Mouse (Mus musculus): ENCODE results near the gene Esrp2. TPM values are rescaled to one million over a fixed set of nuclear protein-coding genes. Genes with fewer than 3 reads are reported as not detected.

The Esrp2 gene
- total RNA-seq (2021) = 1 to 10 TPM; 7.2 to 8.8 TPM
- long read RNA-seq, experiment 1, partial matches to known transcripts = 1 of 4 reads
- long read RNA-seq, experiment 1, other reads (novel, unspliced or antisense) = 1 of 4 reads
- long read RNA-seq, experiment 2, partial matches to known transcripts = 4 of 8 reads
- long read RNA-seq, experiment 2, other reads (novel, unspliced or antisense) = 2 of 8 reads

DNA sequence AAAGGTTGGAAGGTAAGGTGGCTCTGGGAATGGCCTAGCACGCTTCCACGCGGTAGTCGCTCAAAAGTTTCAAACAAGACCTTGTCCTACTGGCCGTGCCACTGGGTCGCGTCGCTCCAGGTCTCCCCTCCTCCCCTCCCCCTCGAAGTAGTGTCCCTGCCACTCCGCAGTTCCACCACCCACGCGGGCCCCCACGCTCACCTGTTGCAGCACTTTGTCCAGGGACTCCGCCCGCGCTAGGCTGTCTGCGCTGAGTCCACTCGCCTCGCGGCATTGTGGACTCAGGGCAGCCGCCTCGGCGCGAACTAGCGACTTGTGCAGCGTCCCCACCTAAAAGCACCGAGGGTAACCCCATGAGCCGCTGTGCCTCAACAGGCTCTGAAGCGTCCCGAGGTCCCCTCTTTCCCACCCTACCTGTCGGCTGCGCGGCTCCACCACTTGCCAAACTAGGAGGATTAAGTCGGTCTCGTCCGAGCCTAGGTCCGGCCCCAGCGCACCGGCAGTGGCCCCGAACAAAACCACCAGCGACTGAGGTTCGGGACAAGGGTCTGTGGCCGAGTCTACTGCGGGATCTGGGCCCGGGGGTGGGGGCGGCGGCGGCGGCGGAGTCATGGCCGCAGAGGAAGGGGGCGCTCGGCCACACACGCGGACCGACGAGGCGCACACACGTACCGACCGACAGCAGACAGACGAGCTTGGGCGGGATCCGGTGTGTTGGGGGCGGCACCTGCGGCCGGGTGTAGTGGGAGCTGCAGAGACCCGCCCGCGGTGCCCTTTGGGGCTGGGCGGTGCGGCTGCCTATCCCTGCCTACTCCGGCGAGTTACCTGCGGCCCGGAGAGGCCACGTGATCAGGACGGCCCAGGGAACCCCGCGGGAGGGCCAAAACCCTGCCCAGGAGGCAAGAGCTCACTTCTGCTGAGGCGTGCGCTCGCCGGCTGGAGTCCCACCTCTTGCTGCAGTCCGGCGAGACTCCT lies at the start of gene Esrp2:
Gene Esrp2 (minus strand): TSS at position 819 of the 975 bp plus-strand sequence.
- DNase-seq (ENCODE audit: low spot score in 2 of 2) = no peak

DNA sequence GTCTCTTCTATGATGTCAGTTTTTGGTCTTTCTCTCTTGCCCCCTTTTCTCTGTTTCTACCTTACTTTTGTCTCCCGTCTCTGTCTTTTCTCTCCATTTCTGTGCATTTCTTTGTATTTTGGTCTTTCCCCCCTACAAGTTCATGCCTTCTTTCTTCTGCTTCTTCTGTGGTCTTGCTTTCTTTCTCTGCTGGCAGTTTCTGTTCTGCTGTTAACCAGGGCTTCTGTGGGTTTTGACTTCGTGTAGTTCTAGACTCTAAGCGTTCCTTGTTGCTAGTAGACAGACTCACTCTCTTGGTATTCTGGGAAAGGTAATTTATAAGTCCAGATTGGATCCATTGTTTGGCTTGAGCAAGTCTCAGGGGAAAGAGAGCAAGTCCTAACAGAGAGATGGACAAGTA lies 49.6 kb upstream of the Esrp2 start:
- DNase-seq (ENCODE audit: low spot score in 2 of 2) = no peak

DNA sequence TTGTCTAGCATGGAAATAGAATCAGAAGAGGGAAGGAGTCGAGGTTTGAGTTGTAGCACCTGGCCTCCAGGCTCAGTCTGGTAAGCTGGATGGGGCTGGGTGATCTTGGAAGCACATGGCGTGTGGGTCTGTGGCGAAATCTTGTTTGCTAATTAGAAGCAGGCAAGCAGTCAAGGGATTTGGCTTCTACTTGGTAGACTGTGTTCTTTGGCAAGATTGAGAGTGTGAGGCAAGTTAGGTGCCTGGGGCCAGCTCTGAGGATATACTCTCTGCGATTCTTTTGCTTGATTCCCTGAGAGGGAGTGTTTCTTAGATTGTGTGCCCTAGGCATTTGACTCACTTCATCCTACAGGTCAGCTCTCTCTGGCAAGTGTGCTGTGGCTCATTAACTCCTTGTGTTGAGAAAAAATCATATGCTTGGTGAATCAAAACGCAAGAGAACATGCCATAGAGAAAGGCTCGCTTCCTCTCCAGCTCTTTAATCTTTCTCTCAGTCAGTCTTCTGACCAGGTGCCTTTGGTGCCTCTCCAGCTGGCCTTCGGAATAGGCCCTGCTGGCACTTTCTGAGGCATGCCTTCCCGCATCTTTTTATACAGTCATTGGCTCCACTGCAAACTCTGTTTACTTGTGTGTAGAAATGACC lies 49.0 kb upstream of the Esrp2 start:
- DNase-seq (ENCODE audit: low spot score in 2 of 2) = no peak

DNA sequence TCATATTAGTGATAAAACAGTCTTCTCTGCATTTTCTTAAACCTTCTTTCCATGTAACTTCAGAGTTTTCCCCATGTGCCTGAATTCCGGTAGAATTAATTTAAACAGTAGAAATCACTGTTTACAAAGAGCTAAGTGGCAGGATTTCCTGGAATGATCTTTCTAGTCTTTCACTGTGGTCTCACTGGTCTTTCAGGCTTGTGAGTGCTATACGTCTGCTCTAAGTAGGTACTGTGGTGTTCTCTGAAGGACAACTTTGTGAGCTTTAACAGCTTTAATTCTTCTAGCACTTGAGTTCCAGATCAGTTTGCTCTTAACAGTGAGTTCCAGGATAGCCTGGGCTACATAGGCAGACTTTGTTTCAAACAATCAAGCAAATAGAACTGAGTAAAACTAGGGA lies 41.7 kb upstream of the Esrp2 start:
- DNase-seq (ENCODE audit: low spot score in 2 of 2) = no peak

DNA sequence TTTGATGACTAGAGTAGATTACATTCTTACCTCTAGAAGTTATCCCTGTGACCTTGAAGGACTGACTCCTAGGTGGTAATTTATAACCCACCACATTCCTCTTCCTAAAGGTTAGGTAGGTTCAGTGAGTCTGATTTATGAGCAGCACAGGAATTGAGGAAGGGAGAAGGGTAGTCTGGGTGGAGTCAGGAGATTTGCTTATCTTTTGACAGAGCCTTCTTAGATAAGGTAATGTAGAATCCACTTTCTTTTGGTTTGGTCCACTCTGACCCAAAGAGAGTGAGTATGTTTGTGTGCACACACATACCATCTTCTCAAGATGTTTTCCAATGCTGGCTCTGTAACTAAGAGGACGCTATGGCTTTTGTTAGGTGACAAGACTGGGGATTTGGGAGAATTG lies 40.8 kb upstream of the Esrp2 start:
- DNase-seq (ENCODE audit: low spot score in 2 of 2) = no peak

- no peak for DNase-seq (ENCODE audit: low spot score in 2 of 2)
These were observed 40.1 kb upstream of the Esrp2 start for GRCm38 (mm10) chr8:106176891-106177290.

DNA sequence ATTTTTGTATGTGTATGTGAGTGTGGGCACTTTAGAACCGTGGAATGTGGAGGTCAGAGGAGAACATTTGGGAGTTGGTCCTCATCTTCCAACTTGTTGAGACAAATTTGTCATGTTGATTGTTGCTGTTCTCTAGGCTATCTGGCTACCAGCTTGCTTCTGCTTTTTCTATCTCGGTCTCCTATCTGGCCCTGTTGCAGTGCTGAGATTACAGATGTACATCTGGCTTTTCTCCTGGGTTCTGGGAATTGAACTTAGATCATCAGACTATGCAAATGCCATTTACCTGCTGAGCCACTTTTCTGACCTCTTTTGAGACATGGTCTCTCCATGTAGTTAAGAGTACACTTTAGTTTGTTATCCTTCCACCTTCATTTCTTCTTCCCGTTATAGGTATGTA lies 36.8 kb upstream of the Esrp2 start:
- no peak for DNase-seq (ENCODE audit: low spot score in 2 of 2)

DNA sequence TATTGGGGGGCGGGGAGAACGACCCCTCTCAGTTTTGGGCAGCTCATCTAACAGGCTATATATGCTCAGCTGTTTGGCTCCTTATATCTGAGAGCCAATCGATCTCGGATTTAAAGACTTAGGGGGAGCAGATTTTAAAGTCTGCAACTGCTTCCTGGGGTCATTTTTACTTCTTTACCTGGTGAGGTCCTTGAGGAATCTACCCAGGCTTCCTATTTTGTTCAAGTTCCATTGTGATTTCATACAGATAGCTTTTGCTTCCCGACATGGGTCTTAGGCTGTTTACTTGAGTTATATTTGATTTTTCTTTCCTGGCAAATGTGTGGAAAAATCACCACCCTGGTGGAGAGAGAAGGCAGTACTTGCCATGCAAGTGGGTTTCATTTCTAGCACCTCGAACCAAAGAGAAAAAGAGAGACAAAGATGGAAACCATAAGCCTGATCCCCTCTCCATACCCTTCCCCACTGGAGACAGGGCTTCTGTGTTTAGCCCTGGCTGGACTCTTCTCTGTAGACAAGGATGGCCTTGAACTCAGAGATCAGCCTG lies 33.2 kb upstream of the Esrp2 start:
- DNase-seq (ENCODE audit: low spot score in 2 of 2) = no peak

GRCm38 (mm10) chr8:106169017-106169933 lies 32.5 kb upstream of the Esrp2 start:
- peak in 1 of 2 experiments; percentile 36 for DNase-seq (ENCODE audit: low spot score in 2 of 2)

- peak; percentile 53 to 64 for DNase-seq (ENCODE audit: low spot score in 2 of 2)
These were observed 31.7 kb upstream of the Esrp2 start, which contains the start of gene Slc7a6 for GRCm38 (mm10) chr8:106168356-106169016. Gene Slc7a6, plus strand, starts transcription at chr8:106168857.

- peak in 1 of 2 experiments; percentile 57 for DNase-seq (ENCODE audit: low spot score in 2 of 2)
These were observed 28.7 kb upstream of the Esrp2 start for GRCm38 (mm10) chr8:106165460-106165859.

DNA sequence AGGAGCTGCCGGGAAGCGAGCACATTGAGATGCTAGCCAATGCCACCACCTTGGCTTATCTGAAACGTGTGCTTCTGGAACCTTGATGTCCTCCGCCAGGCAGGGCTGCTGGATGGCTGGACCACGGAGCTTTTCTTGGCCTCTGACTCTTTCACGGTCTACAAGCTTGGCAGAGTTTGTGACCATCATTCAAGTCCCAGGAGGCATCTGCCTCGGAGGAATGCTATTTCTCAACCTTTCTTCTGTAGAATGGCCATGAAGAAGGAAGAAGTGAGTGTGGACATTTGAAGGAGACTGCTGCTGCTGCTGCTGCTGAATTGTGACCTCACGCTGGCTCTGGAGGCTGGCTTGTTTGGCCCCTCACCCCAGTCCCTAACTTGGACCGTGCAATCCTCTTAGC lies 26.5 kb upstream of the Esrp2 start:
- no peak for DNase-seq (ENCODE audit: low spot score in 2 of 2)

- no peak for DNase-seq (ENCODE audit: low spot score in 2 of 2)
These were observed 23.1 kb upstream of the Esrp2 start for GRCm38 (mm10) chr8:106159876-106160275.

DNA sequence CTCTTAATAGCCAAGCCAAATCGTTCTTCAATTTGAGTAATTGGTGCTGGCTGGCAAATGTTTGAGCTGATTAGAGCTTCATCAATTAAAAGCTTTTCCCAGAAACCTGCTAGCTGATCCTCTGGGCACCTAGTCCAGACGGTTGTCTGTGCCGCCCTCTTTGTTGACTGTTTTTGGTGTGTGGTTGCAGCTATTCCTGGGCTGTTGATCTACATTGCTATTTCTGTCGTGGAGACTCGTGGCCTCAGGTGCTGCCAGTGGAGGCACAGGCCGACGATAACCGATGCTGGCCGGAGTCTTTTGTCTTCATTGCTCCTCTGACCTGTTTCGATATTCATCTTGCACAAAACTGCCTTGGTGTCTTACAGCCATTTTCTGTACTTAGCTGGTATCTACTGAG lies 21.6 kb upstream of the Esrp2 start:
- no peak for DNase-seq (ENCODE audit: low spot score in 2 of 2)

DNA sequence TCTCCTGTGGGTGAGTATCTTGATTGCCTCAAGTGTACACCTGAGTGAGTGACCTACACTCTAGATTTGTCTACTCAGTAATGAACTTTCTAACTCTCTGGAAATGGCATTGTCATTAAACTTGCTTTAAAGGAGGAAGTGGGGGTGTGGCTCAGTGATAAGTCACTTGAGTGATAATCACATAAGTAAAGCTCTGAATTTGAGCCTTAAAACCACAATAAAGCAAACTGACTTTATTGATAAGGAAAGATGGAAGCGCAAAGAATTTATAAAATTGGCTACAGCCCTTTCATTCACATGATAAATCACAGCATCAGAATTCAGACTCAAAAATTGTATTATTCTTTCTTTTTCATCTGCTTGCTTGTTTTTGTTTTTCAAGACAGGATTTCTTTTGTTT lies 20.6 kb upstream of the Esrp2 start:
- DNase-seq (ENCODE audit: low spot score in 2 of 2) = no peak

DNA sequence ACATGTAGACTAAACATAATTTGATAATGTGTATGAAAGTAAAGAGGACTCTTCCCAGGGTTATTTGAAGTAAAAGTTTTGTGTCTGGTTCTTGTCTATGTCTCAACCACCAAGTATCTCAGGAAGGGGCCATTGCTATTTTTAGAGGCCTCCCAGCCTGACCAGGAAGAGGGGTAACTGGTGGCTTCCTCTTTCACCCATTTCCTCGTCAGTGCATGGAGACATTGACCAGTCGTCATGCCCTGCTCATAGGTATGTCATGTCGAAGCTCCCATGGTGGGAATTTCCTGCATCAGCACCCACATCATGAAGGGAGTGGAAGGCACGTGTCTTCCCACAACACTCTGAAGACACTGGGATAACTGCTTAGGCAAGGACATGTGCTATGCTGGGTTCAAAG lies 16.1 kb upstream of the Esrp2 start:
- no peak for DNase-seq (ENCODE audit: low spot score in 2 of 2)

- DNase-seq (ENCODE audit: low spot score in 2 of 2) = no peak
These were observed 14.3 kb upstream of the Esrp2 start for GRCm38 (mm10) chr8:106151041-106151440.

GRCm38 (mm10) chr8:106150653-106151000 lies 13.9 kb upstream of the Esrp2 start:
- no peak for DNase-seq (ENCODE audit: low spot score in 2 of 2)

- DNase-seq (ENCODE audit: low spot score in 2 of 2) = peak; percentile 69 to 89
These were observed 13.3 kb upstream of the Esrp2 start, which contains the start of gene Pla2g15 for GRCm38 (mm10) chr8:106149801-106150652. Gene Pla2g15, plus strand, starts transcription at chr8:106150399.
